Mouse (Mus musculus) cortical plate, adult 2 months (tissue): ENCODE data around the gene Brd4.

ENCODE experiments used
- CTCF ChIP-seq: fragments of 200-500 bp; IDR thresholded peaks from 2 replicates; pipeline ENCODE4 v1.5.1; 2011; ENCODE audit warnings: mild to moderate bottlenecking, control low read depth, low read length; ENCODE audit not compliant: insufficient read depth; ENCODE audit errors: extremely low read depth
- POLR2A ChIP-seq: fragments of 200-500 bp; IDR thresholded peaks from 2 replicates; pipeline ENCODE4 v1.6.1; 2011; ENCODE audit warnings: mild to moderate bottlenecking, low read length, control low read depth; ENCODE audit not compliant: insufficient read depth; ENCODE audit errors: extremely low read depth

DNA sequence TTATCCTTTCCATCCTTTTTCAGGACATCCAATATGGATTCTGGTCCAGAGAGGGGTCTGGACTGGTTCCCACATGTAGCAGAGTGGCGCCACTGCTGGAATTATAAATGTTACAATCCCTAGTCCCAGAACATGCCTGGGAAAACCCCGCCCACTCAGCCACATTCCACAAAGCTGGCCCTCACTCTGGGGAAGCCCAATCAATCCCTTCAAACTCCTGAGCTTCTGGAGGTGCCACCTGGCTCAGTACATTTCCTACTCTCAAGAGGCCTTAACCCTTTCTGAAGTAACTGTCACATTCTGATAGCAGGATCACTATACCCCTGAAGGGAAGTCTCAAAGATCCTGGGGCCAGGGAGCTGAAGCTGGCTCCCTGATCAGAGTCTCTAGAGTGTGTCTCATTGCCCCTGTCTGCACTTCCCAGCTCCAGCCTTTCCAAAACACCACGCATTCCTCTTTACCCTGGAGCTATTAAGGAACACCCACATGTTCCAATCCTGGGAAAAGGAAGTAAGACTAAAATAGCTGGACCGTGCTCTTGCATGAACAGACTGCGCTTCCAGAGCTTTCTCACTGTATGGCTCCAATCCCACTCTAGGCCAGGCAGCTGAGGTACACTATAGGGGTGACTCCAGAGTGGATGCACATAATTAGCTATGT is 76.8 kb downstream of the Brd4 start:
- TF ChIP-seq CTCF (no peak), POLR2A (no peak)
